Mouse (Mus musculus): ENCODE results near the gene Znhit1.

- no peak for TF ChIP-seq CTCF (IDR thresholded peaks at IDR 0.05; ENCODE audit: low read depth)
- no peak for TF ChIP-seq EP300 (IDR thresholded peaks at IDR 0.05; ENCODE audit: low read depth)
These were observed 48.5 kb downstream of the Znhit1 start for GRCm38 (mm10) chr5:136939284-136939683.

All from heart, postnatal 0 days (tissue).